9 mouse cellular contexts compared by ENCODE assay signal in genomic region chr12:87387171-87388121, GRCm38 (mm10). TPM values are rescaled to one million over a fixed set of nuclear protein-coding genes. Genes with fewer than 3 reads are reported as not detected.
DNase-seq lines count a peak whose midpoint lies in the region; ATAC-seq lines count a peak whose summit lies in the region.
"Had no signal": no experiment of that assay in that cellular context is flagged by ENCODE, and none has a peak within 500 bp of the region (broad histone marks: within the 10 kb centered on the region; RNA-seq: fewer than 3 reads in every experiment).

No protein-coding gene starts in this region.

- peak overlapping the region; percentile 94 for H3K9ac ChIP-seq in hindbrain, embryonic 16.5 days (ENCODE audit: low read depth, low read length)
- H3K9ac ChIP-seq in limb, embryonic 12.5 days (replicated peaks): peak overlapping the region; percentile 84
- peak overlapping the region; percentile 88 for H3K9ac ChIP-seq in midbrain, embryonic 14.5 days (replicated peaks; ENCODE audit: low read length)

- H3K4me1 ChIP-seq in hindbrain, embryonic 16.5 days (ENCODE audit: control insufficient read depth, insufficient read depth, low read depth, low read length): peaks cover 15% of the 10 kb centered on the region
- peaks cover 16% of the 10 kb centered on the region for H3K4me1 ChIP-seq in limb, embryonic 12.5 days (replicated peaks)
- peaks cover 10% of the 10 kb centered on the region for H3K4me1 ChIP-seq in midbrain, embryonic 14.5 days (ENCODE audit: control insufficient read depth, insufficient read depth, low read length)

- peak overlapping the region; percentile 85 for H3K27ac ChIP-seq in hindbrain, embryonic 16.5 days (ENCODE audit: low read depth, low read length)
- H3K27ac ChIP-seq in limb, embryonic 12.5 days: peak overlapping the region; percentile 76
- peak overlapping the region; percentile 80 for H3K27ac ChIP-seq in midbrain, embryonic 14.5 days (replicated peaks; ENCODE audit: low read depth, low read length)

- peak; percentile 59 for DNase-seq in adrenal gland, adult 2 months
- DNase-seq in adrenal gland, adult 8-10 months: no peak
- DNase-seq in cerebellum, adult 11-12 months: peak; percentile 63
- DNase-seq in frontal cortex, postnatal 14 days (ENCODE audit: low spot score in 2 of 2): peak; percentile 18 to 21
- DNase-seq in midbrain, embryonic 14.5 days: peak; percentile 45
- peak; percentile 51 for DNase-seq in testis, postnatal 14 days (ENCODE audit: low spot score)

- H3K4me2 ChIP-seq in hindbrain, embryonic 16.5 days (ENCODE audit: low read length): peak overlapping the region; percentile 95
- H3K4me2 ChIP-seq in limb, embryonic 12.5 days: peak overlapping the region; percentile 92
- peak overlapping the region; percentile 95 for H3K4me2 ChIP-seq in midbrain, embryonic 14.5 days (ENCODE audit: low read length)

- WGBS in hindbrain, embryonic 16.5 days: 1% methylated on average over 36 of the region's 65 CpGs
- WGBS in limb, embryonic 12.5 days: 1% methylated on average over 63 of the region's 65 CpGs
- WGBS in midbrain, embryonic 14.5 days: 2% methylated on average over 64 of the region's 65 CpGs

- no peaks in the 10 kb centered on the region for H3K27me3 ChIP-seq in hindbrain, embryonic 16.5 days (replicated peaks; ENCODE audit: control insufficient read depth, insufficient read depth, low read length)
- H3K27me3 ChIP-seq in limb, embryonic 12.5 days: no peaks in the 10 kb centered on the region
- no peaks in the 10 kb centered on the region for H3K27me3 ChIP-seq in midbrain, embryonic 14.5 days (ENCODE audit: control insufficient read depth, insufficient read depth, low read length)
- H3K27me3 ChIP-seq: Patski had no signal

- peak overlapping the region; percentile 100 for H3K4me3 ChIP-seq in hindbrain, embryonic 16.5 days (ENCODE audit: low read length)
- peak overlapping the region; percentile 96 for H3K4me3 ChIP-seq in limb, embryonic 12.5 days (replicated peaks)
- peak overlapping the region; percentile 92 for H3K4me3 ChIP-seq in midbrain, embryonic 14.5 days (replicated peaks; ENCODE audit: low read depth, low read length)

- no peaks in the 10 kb centered on the region for H3K9me3 ChIP-seq in hindbrain, embryonic 16.5 days (ENCODE audit: control insufficient read depth, low read length)
- H3K9me3 ChIP-seq in limb, embryonic 12.5 days: no peaks in the 10 kb centered on the region
- no peaks in the 10 kb centered on the region for H3K9me3 ChIP-seq in midbrain, embryonic 14.5 days (ENCODE audit: control insufficient read depth, low read length)

- H3K36me3 ChIP-seq in hindbrain, embryonic 16.5 days (ENCODE audit: control insufficient read depth, insufficient read depth, low read length): no peaks in the 10 kb centered on the region
- no peaks in the 10 kb centered on the region for H3K36me3 ChIP-seq in limb, embryonic 12.5 days
- no peaks in the 10 kb centered on the region for H3K36me3 ChIP-seq in midbrain, embryonic 14.5 days (ENCODE audit: control insufficient read depth, insufficient read depth, low read length)

- peak; percentile 3 for ATAC-seq in hindbrain, embryonic 16.5 days
- ATAC-seq in limb, embryonic 12.5 days (ENCODE audit: insufficient number of reproducible peaks, insufficient read depth, low FRiP score, low TSS enrichment, low read depth): peak; percentile 56
- peak; percentile 0 for ATAC-seq in midbrain, embryonic 14.5 days (ENCODE audit: low FRiP score, low TSS enrichment)

RNA-seq across cellular contexts. Expression of gene Sptlc2, which starts 0.7 kb away (rescaled TPM):
- total RNA-seq in adrenal gland, adult 2 months (2021): 100 to 1,000 TPM; 176 to 197 TPM
- polyA plus RNA-seq in adrenal gland, adult 2 months (2012; rRNA removed): 29.7 and 61.1 TPM in 2 replicates
- 100 to 1,000 TPM; 224 to 333 (median 255) TPM for total RNA-seq in adrenal gland, adult 8-10 months (2022)
- 64.8 and 68.5 TPM in 2 replicates for polyA plus RNA-seq in hindbrain, embryonic 16.5 days (2015; fragmentation: Nextera tagmentation; extraction: Ambion mirVana)
- 64.6 and 71.7 TPM in 2 replicates for polyA plus RNA-seq in limb, embryonic 12.5 days (2016; fragmentation: Nextera tagmentation; extraction: Ambion mirVana)
- polyA plus RNA-seq in midbrain, embryonic 14.5 days (2014; fragmentation: Nextera tagmentation; extraction: Ambion mirVana): 58.0 and 69.0 TPM in 2 replicates

RNA-seq across cellular contexts. Expression of gene Slirp, which starts 56.2 kb away (rescaled TPM):
- total RNA-seq in adrenal gland, adult 2 months (2021): 100 to 1,000 TPM; 182 to 188 TPM
- 5.1 TPM in 2 replicates for polyA plus RNA-seq in adrenal gland, adult 2 months (2012; rRNA removed)
- total RNA-seq in adrenal gland, adult 8-10 months (2022): 100 to 1,000 TPM; 156 to 205 (median 191) TPM
- polyA plus RNA-seq in hindbrain, embryonic 16.5 days (2015; fragmentation: Nextera tagmentation; extraction: Ambion mirVana): 185 and 200 TPM in 2 replicates
- 330 and 347 TPM in 2 replicates for polyA plus RNA-seq in limb, embryonic 12.5 days (2016; fragmentation: Nextera tagmentation; extraction: Ambion mirVana)
- 228 and 258 TPM in 2 replicates for polyA plus RNA-seq in midbrain, embryonic 14.5 days (2014; fragmentation: Nextera tagmentation; extraction: Ambion mirVana)

RNA-seq across cellular contexts. Expression of gene Alkbh1, which starts 56.4 kb away (rescaled TPM):
- total RNA-seq in adrenal gland, adult 2 months (2021): 10 to 100 TPM; 15.3 to 28.5 TPM
- polyA plus RNA-seq in adrenal gland, adult 2 months (2012; rRNA removed): 11.3 and 13.3 TPM in 2 replicates
- 10 to 100 TPM; 16.4 to 28.3 (median 21.9) TPM for total RNA-seq in adrenal gland, adult 8-10 months (2022)
- polyA plus RNA-seq in hindbrain, embryonic 16.5 days (2015; fragmentation: Nextera tagmentation; extraction: Ambion mirVana): 35.4 and 37.1 TPM in 2 replicates
- 76.7 and 77.5 TPM in 2 replicates for polyA plus RNA-seq in limb, embryonic 12.5 days (2016; fragmentation: Nextera tagmentation; extraction: Ambion mirVana)
- polyA plus RNA-seq in midbrain, embryonic 14.5 days (2014; fragmentation: Nextera tagmentation; extraction: Ambion mirVana): 35.0 and 42.9 TPM in 2 replicates

Comparison
In these comparisons a context has a peak if more than half of its experiments do, and no peak if none do; other contexts are left out.
1. ATAC-seq: peak in every context shown above with its lines; median percentile 56 in limb, embryonic 12.5 days; 3 in hindbrain, embryonic 16.5 days; 0 in midbrain, embryonic 14.5 days.
2. RNA of gene Slirp, which starts 56.2 kb away (polyA plus RNA-seq): 330 to 347 TPM in limb, embryonic 12.5 days, 228 to 258 TPM in midbrain, embryonic 14.5 days and 185 to 200 TPM in hindbrain, embryonic 16.5 days; 5.1 TPM in adrenal gland, adult 2 months; every median in the first group is over 10 times any median in the second.
3. Peak in every context shown above with its lines, with median percentiles within 50 percentile points of each other: H3K27ac ChIP-seq, H3K4me2 ChIP-seq, H3K4me3 ChIP-seq and H3K9ac ChIP-seq.